Mouse (Mus musculus) limb, embryonic 15.5 days (tissue): Measurements from ENCODE around the gene Bcar3. TPM values are rescaled to one million over a fixed set of nuclear protein-coding genes. Genes with fewer than 3 reads are reported as not detected.
"Not testable (repeated sequence)": the region's sequence is repeated elsewhere in the genome, so short reads cannot be mapped to it uniquely, and the experiment has no call there.

Experiments
- ATAC-seq: fragments of 200-750 bp; cut with Nextera tagmentation; 2 replicates; pipeline ENCODE4 v1.8.0; 2017; ENCODE audit warnings: low read depth, moderate TSS enrichment; ENCODE audit not compliant: insufficient number of reproducible peaks, low FRiP score, low TSS enrichment
- H3K27ac ChIP-seq: fragments of 300-500 bp; sonication (generic); 2 replicates; pipeline ENCODE4 v1.5.1; 2015; ENCODE audit warnings: moderate library complexity, mild to moderate bottlenecking, inconsistent platforms
- H3K27me3 ChIP-seq: fragments of 300-500 bp; sonication (generic); 2 replicates; pipeline ENCODE4 v1.6.1; 2015; ENCODE audit warnings: inconsistent platforms
- H3K36me3 ChIP-seq: fragments of 300-500 bp; sonication (generic); 2 replicates; pipeline ENCODE4 v1.6.1; 2015; ENCODE audit warnings: inconsistent platforms
- H3K4me1 ChIP-seq: fragments of 300-500 bp; sonication (generic); 2 replicates; pipeline ENCODE4 v1.6.1; 2015; ENCODE audit warnings: inconsistent platforms
- H3K4me2 ChIP-seq: fragments of 300-500 bp; sonication (generic); 2 replicates; pipeline ENCODE4 v1.6.1; 2015; ENCODE audit warnings: mild to moderate bottlenecking, inconsistent platforms
- H3K4me3 ChIP-seq: fragments of 300-500 bp; sonication (generic); 2 replicates; pipeline ENCODE4 v1.5.1; 2015; ENCODE audit warnings: mild to moderate bottlenecking, inconsistent platforms
- H3K9ac ChIP-seq: fragments of 300-500 bp; sonication (generic); 2 replicates; pipeline ENCODE4 v1.6.1; 2015; ENCODE audit warnings: inconsistent platforms
- H3K9me3 ChIP-seq: fragments of 300-500 bp; sonication (generic); 2 replicates; pipeline ENCODE4 v1.6.1; 2016; ENCODE audit warnings: inconsistent platforms
- WGBS: fragments of 180-500 bp; shearing (Covaris S2); methylation state at CpG from one replicate; pipeline ENCODE4 v1.1.7; 2015; 5-methylcytosine and 5-hydroxymethylcytosine counted together
- polyA plus RNA-seq: library from polyadenylated mRNA; unstranded; fragments of >200 nt; fragmentation: Nextera tagmentation; extraction: Ambion mirVana; gene quantifications from 2 replicates; pipeline ENCODE4 v1.2.1, GENCODE M21; 2015

Gene Bcar3
- polyA plus RNA-seq, 1 experiment from 2014 or later = 7.8 TPM

GRCm38 (mm10) chr3:122376011-122376410, 82.1 kb downstream of the Bcar3 start:
- Histone ChIP-seq H3K4me3 (no peak overlapping the region), H3K27ac (peak overlapping the region; percentile 54), H3K36me3 (no peaks in the 10 kb centered on the region), H3K4me2 (no peak overlapping the region), H3K9me3 (no peaks in the 10 kb centered on the region), H3K9ac (no peak overlapping the region), H3K27me3 (peaks cover 8% of the 10 kb centered on the region; the same call in 1 of the 2 replicates), H3K4me1 (peaks cover 25% of the 10 kb centered on the region)
- ATAC-seq = no peak

DNA sequence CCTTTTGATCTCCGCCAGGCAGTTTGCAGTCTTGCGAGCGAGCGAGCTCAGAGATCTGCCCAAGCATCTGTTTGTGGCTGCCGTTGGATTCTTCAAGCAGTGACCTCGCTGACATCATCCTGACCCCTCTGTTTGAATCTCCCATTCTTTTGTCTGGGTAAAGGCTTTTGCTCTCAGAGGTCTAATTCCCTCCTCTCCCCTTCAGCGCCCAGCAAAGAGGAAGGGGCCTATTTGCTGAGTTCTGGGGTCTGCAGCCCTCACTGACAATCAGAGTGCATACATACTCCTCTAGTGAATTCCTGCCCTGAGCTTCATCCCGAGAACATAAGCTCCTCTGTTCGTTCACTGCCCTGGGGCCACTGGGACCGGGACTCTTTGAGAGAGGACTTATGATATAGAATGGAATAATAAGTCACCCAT, 82.5 kb downstream of the Bcar3 start:
- peaks cover 25% of the 10 kb centered on the region for H3K4me1 ChIP-seq
- no peaks in the 10 kb centered on the region for H3K36me3 ChIP-seq
- peaks cover 8% of the 10 kb centered on the region; the same call in 1 of the 2 replicates for H3K27me3 ChIP-seq
- H3K4me2 ChIP-seq = no peak overlapping the region
- no peak overlapping the region for H3K9ac ChIP-seq
- H3K9me3 ChIP-seq = no peaks in the 10 kb centered on the region
- 0 out of 2 replicates have a peak, but pooled peaks have one; percentile 11 for ATAC-seq
- H3K27ac ChIP-seq = peak overlapping the region; percentile 54
- 25% methylated on average over 10 of the region's 10 CpGs for WGBS
- no peak overlapping the region for H3K4me3 ChIP-seq

DNA sequence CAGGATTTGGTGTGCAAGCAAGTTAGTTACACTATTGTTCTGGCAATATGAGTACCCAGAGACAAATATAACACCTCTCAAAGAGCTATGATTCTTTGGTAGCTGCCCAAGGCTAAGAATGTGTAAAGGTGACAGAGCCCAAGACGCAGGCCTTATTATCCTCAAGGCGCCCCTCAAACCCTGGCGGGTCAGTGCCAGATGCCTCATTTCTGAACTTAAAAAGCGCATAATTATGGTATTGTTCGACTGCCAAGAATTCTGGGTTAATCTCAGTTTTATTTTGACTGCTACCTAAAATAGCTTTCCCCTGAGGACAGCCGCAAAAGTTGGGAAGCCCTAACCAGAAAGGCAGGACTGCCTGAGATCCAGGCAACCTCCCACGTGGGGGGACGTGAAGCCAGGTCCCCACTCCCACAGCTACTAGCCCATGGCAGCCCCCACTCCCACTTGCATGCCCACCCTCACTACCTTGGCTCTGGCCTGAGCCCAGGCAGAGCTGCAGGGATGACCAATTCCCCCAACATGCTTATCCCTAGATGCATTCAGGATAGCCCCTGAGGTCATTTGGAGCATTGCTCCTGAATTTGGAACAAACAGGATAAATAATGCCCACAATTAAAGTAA, 83.0 kb downstream of the Bcar3 start:
- Histone ChIP-seq H3K36me3 (no peaks in the 10 kb centered on the region), H3K9me3 (no peaks in the 10 kb centered on the region), H3K4me3 (no peak overlapping the region), H3K9ac (no peak overlapping the region), H3K27me3 (peaks cover 8% of the 10 kb centered on the region; the same call in 1 of the 2 replicates), H3K27ac (peak overlapping the region; percentile 54), H3K4me1 (peaks cover 25% of the 10 kb centered on the region), H3K4me2 (peak overlapping the region; percentile 8; the same call in 1 of the 2 replicates)
- WGBS = 14% methylated on average over 8 of the region's 8 CpGs
- peak; percentile 56; the same call in 1 of the 2 replicates for ATAC-seq

DNA sequence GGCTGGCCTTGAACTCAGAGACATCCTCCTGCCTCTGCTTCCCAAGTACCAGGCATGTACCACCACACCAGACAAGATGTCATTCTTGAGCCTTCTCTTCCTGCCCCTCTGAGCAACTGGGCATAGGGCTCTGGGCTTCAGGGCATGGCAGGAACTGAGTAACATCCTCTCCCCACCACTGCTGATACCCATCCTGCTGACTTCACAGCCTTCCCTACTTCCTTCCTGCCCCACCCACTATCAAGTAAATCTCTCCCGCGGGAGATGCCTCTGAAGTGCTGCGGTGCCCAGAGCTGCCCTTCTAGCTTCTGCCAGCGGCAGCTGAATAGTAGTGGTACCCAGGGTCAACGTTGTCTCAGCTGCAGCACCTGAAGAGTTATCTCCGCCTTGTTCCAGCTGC, 84.7 kb downstream of the Bcar3 start:
- 62% methylated on average over 6 of the region's 6 CpGs for WGBS

DNA sequence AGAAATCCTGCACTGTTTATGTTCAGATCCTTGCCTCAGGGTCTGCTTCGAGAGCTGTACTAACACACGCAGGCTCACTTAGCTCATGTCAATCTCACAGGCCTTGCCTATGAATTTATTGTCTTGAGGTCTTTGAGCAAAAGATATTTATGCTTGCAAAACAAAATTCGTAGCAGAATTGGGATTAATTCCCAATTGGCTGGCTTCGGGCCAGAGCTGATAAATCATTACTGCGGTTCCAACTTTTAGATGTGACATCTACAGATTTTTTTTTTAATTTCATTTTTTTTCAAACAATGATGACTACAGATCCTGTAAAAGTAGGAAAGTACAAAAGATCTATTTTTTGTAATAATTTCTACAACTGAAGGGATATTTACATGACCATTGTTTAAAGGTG, 86.8 kb downstream of the Bcar3 start:
- Histone ChIP-seq H3K4me3 (no peak overlapping the region), H3K27me3 (peaks cover 8% of the 10 kb centered on the region; the same call in 1 of the 2 replicates), H3K4me1 (peaks cover 24% of the 10 kb centered on the region), H3K36me3 (no peaks in the 10 kb centered on the region), H3K27ac (no peak overlapping the region), H3K9me3 (no peaks in the 10 kb centered on the region), H3K9ac (no peak overlapping the region), H3K4me2 (no peak overlapping the region)
- no peak for ATAC-seq
- 61% methylated on average over 5 of the region's 5 CpGs for WGBS

More for the DNA sequence above, 84.7 kb downstream of the Bcar3 start:
- Histone ChIP-seq H3K4me1 (peaks cover 25% of the 10 kb centered on the region), H3K9ac (no peak overlapping the region), H3K27me3 (peaks cover 8% of the 10 kb centered on the region; the same call in 1 of the 2 replicates), H3K4me3 (no peak overlapping the region), H3K4me2 (no peak overlapping the region), H3K36me3 (no peaks in the 10 kb centered on the region), H3K27ac (no peak overlapping the region), H3K9me3 (no peaks in the 10 kb centered on the region)
- no peak for ATAC-seq

DNA sequence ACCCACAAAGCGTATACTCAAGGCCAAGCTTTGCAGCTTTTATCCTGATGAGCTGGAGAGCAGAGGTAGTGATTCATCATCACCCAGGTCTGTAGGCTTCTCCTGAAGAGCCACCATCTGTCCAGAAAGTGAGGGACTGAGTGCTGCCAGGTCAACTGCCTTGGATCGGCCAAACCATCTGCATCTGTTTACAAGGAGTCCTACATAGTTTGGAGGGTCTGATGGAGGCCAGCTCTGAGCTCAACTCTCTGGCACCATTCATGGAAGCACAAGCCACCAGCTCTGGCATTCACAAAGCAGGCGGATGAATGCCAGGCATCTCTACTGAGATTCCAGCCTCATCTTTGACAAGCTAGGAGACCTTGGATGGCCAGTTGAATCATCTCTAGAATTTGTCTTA, 87.7 kb downstream of the Bcar3 start:
- Histone ChIP-seq H3K27ac (no peak overlapping the region), H3K9me3 (no peaks in the 10 kb centered on the region), H3K9ac (no peak overlapping the region), H3K36me3 (no peaks in the 10 kb centered on the region), H3K4me3 (no peak overlapping the region), H3K27me3 (peaks cover 8% of the 10 kb centered on the region; the same call in 1 of the 2 replicates), H3K4me2 (no peak overlapping the region), H3K4me1 (peaks cover 16% of the 10 kb centered on the region)
- 85% methylated on average over 3 of the region's 3 CpGs for WGBS
- ATAC-seq = no peak

- Histone ChIP-seq H3K9ac (no peak overlapping the region), H3K27ac (no peak overlapping the region), H3K4me2 (no peak overlapping the region), H3K36me3 (no peaks in the 10 kb centered on the region), H3K27me3 (peaks cover 2% of the 10 kb centered on the region; the same call in 1 of the 2 replicates), H3K9me3 (no peaks in the 10 kb centered on the region), H3K4me1 (no peaks in the 10 kb centered on the region), H3K4me3 (no peak overlapping the region)
- WGBS = 75% methylated on average over 5 of the region's 5 CpGs
- ATAC-seq = no peak
Measured at GRCm38 (mm10) chr3:122386444-122386843, 92.5 kb downstream of the Bcar3 start.

DNA sequence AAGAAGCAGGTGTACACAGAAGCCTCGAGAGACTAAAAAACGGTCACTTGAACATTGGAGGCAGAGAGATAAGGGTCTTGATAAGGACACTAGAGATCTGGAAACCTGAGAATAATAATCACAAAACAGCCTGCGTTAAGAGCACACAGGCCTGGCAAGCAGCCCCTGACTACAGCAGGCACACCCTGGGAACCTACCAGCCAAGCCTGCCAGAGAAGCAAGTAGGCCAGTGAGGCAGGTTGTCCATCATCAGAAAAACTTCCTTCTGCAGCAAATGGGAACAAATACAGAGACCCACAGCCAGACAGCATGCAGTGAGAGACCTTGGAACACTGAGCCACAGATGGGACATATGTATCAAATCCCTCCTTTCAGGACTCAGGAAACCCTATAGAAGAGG, 93.8 kb downstream of the Bcar3 start:
- H3K9me3 ChIP-seq = no peaks in the 10 kb centered on the region
- no peak overlapping the region for H3K27ac ChIP-seq
- H3K36me3 ChIP-seq = no peaks in the 10 kb centered on the region
- no peak for ATAC-seq
- H3K4me1 ChIP-seq = no peaks in the 10 kb centered on the region
- no peak overlapping the region for H3K4me2 ChIP-seq
- no peak overlapping the region for H3K4me3 ChIP-seq
- WGBS = 75% methylated on average over 3 of the region's 3 CpGs
- H3K27me3 ChIP-seq = peaks cover 3% of the 10 kb centered on the region; the same call in 1 of the 2 replicates
- H3K9ac ChIP-seq = no peak overlapping the region

DNA sequence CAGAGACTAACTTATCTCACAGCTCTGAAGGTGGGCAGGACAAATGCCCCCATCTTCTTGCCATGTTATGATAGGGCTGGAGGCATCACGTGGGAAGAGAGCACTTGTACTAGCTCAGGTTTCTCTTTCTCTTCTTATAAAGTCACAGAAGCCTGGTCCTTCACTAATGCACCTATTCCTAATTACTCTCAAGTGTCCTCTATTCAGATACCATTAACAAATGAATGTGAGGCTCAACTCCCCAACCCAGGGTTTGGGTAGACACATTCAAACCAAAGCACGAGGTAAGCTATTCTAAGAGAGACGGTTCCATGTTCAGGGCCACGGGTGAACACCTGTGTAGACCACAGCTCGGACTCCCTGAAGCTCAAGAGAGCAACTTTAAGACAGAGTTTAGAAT, 96.0 kb downstream of the Bcar3 start:
- H3K4me2 ChIP-seq = no peak overlapping the region
- H3K36me3 ChIP-seq = no peaks in the 10 kb centered on the region
- H3K4me1 ChIP-seq = no peaks in the 10 kb centered on the region
- ATAC-seq = no peak
- H3K27ac ChIP-seq = no peak overlapping the region
- no peak overlapping the region for H3K9ac ChIP-seq
- H3K9me3 ChIP-seq = no peaks in the 10 kb centered on the region
- H3K27me3 ChIP-seq = peaks cover 3% of the 10 kb centered on the region; the same call in 1 of the 2 replicates
- 84% methylated on average over 5 of the region's 5 CpGs for WGBS
- no peak overlapping the region for H3K4me3 ChIP-seq

GRCm38 (mm10) chr3:122391098-122391497, 97.2 kb downstream of the Bcar3 start:
- peaks cover 3% of the 10 kb centered on the region; the same call in 1 of the 2 replicates for H3K27me3 ChIP-seq
- ATAC-seq = no peak
- no peaks in the 10 kb centered on the region for H3K36me3 ChIP-seq
- no peaks in the 10 kb centered on the region for H3K9me3 ChIP-seq
- no peaks in the 10 kb centered on the region for H3K4me1 ChIP-seq
- no peak overlapping the region for H3K4me3 ChIP-seq
- no peak overlapping the region for H3K9ac ChIP-seq
- no peak overlapping the region for H3K27ac ChIP-seq
- H3K4me2 ChIP-seq = no peak overlapping the region
- WGBS = 80% methylated on average over 2 of the region's 2 CpGs

DNA sequence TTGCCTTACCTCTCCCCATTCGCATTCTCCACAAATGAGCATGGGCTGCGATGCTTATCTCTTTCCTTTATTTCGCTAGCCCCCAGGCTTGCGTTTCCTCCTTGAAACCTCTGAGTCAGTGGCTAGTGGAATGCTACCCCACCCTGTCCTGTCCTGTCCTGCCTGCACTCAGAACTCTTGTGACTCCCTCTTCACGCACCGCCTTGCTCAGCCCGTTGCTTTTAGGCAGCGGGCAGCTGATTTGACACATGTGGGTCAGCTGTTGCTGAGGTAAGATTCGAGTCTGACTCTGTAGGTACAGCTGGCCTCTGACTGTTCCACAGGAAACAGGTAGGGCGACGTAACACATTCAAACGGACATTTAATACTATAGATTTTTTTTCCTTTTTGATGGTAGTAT, 97.9 kb downstream of the Bcar3 start:
- no peak overlapping the region for H3K4me2 ChIP-seq
- WGBS = 42% methylated on average over 12 of the region's 12 CpGs
- H3K4me1 ChIP-seq = no peaks in the 10 kb centered on the region
- no peak overlapping the region for H3K4me3 ChIP-seq
- H3K9me3 ChIP-seq = no peaks in the 10 kb centered on the region
- no peaks in the 10 kb centered on the region for H3K36me3 ChIP-seq
- H3K27ac ChIP-seq = no peak overlapping the region
- ATAC-seq = no peak
- peaks cover 3% of the 10 kb centered on the region; the same call in 1 of the 2 replicates for H3K27me3 ChIP-seq
- no peak overlapping the region for H3K9ac ChIP-seq

- H3K27me3 ChIP-seq, H3K9ac ChIP-seq, H3K4me3 ChIP-seq, H3K4me1 ChIP-seq, H3K27ac ChIP-seq, H3K4me2 ChIP-seq, ATAC-seq, H3K9me3 ChIP-seq, H3K36me3 ChIP-seq: not testable (repeated sequence)
- WGBS = 43% methylated on average over 4 of the region's 4 CpGs
Measured at GRCm38 (mm10) chr3:122393411-122393810, 99.5 kb downstream of the Bcar3 start.
